Mouse (Mus musculus) liver, embryonic 14.5 days (tissue): ENCODE measurements around the gene Dapl1.

Experiments
- CTCF ChIP-seq: IDR thresholded peaks from 2 replicates; pipeline ENCODE4 v1.5.1; 2016; ENCODE audit warnings: antibody characterized with exemption, low read depth, control low read depth
- EP300 ChIP-seq: IDR thresholded peaks from 2 replicates; pipeline ENCODE4 v1.6.1; 2016; ENCODE audit warnings: antibody characterized with exemption, low read depth

DNA sequence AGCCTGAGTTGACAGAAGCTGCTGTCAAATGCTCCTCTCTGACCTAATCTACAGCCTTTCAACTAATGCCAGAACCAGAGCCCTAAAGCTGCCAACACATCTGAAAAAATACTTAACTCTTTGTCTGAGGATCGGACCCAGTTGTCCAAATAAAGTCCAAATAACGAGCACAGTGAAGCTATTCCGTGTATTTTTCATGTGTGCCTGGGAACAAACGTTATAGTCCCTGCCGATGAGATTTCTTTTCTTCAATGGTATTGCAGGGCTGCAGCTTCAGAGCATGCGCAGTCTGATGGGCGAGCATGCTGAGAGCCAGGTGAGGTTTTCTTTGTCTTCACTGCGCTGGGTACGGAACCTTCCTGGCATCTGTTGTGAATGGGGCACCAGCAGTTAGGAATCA lies 44.6 kb upstream of the Dapl1 start:
- TF ChIP-seq CTCF (no peak), EP300 (no peak)
